Mouse (Mus musculus) ES-E14 (cell line): ENCODE data around the gene Hist2h2be. TPM values are rescaled to one million over a fixed set of nuclear protein-coding genes. Genes with fewer than 3 reads are reported as not detected.

ENCODE experiments used
- DNase-seq: peaks from one replicate; pipeline ENCODE4 v3.0.0-alpha.2; 2013; ENCODE audit warnings: low read depth, low spot score
- H3K27ac ChIP-seq: 2 replicates; pipeline ENCODE4 v1.5.1; 2012; ENCODE audit warnings: low read depth, mild to moderate bottlenecking, low read length, moderate library complexity, mixed read lengths; ENCODE audit not compliant: poor library complexity, insufficient read depth, severe bottlenecking
- H3K36me3 ChIP-seq: 2 replicates; pipeline ENCODE4 v1.6.1; 2012; ENCODE audit warnings: mild to moderate bottlenecking, low read length, moderate library complexity, mixed read lengths; ENCODE audit not compliant: control insufficient read depth, poor library complexity, insufficient read depth, severe bottlenecking
- H3K4me1 ChIP-seq, 2 experiments: fragments of 150-350 bp in 1 of 2; sonication (generic) in 1 of 2; 2 replicates each; pipeline ENCODE4 v1.6.1; 2012; ENCODE audit warnings: low read length in 2 of 2, mild to moderate bottlenecking in 1 of 2, mixed read lengths in 1 of 2; ENCODE audit not compliant: control insufficient read depth in 2 of 2, insufficient read depth in 2 of 2, poor library complexity in 1 of 2
- H3K4me3 ChIP-seq, 2 experiments: fragments of 150-350 bp in 1 of 2; sonication (generic) in 1 of 2; 2 replicates each; pipeline ENCODE4 v1.5.1; 2012; ENCODE audit warnings: low read length in 2 of 2, low read depth in 1 of 2, mild to moderate bottlenecking in 1 of 2, mixed read lengths in 1 of 2; ENCODE audit not compliant: insufficient read depth in 1 of 2, poor library complexity in 1 of 2, severe bottlenecking in 1 of 2
- H3K9ac ChIP-seq: 2 replicates; pipeline ENCODE4 v1.6.1; 2012; ENCODE audit warnings: low read depth, mild to moderate bottlenecking, low read length, mixed read lengths; ENCODE audit not compliant: poor library complexity, insufficient read depth, severe bottlenecking
- H3K9me3 ChIP-seq: fragments of 150-350 bp; sonication (generic); 2 replicates; pipeline ENCODE4 v1.6.1; 2012; ENCODE audit warnings: low read depth, mild to moderate bottlenecking, low read length; ENCODE audit not compliant: control insufficient read depth, insufficient read depth
- CHD2 ChIP-seq: IDR thresholded peaks from 2 replicates; pipeline ENCODE4 v1.6.1; 2014; ENCODE audit warnings: mild to moderate bottlenecking, low read depth, low read length, inconsistent platforms
- HCFC1 ChIP-seq: IDR thresholded peaks from 2 replicates; pipeline ENCODE4 v1.6.1; 2012; ENCODE audit warnings: low read length, inconsistent platforms, borderline replicate concordance; ENCODE audit not compliant: insufficient read depth
- MAFK ChIP-seq: IDR thresholded peaks from 2 replicates; pipeline ENCODE4 v1.6.1; 2014; ENCODE audit warnings: mild to moderate bottlenecking, low read depth, low read length, inconsistent platforms; ENCODE audit not compliant: insufficient read depth
- ZC3H11A ChIP-seq: IDR thresholded peaks from 2 replicates; pipeline ENCODE4 v1.6.1; 2012; ENCODE audit warnings: low read depth, mild to moderate bottlenecking, inconsistent platforms, low read length, borderline replicate concordance
- ZNF384 ChIP-seq: IDR thresholded peaks from 2 replicates; pipeline ENCODE4 v1.6.1; 2012; ENCODE audit warnings: low read depth, low read length, inconsistent platforms
- in situ Hi-C, 2 experiments: fragments of 600-800 bp; cut with MboI; formaldehyde crosslinking; loops; one replicate each; pipeline ENCODE4 v1.15.1; 2025; ENCODE audit warnings: low sequenced_read_pairs in 2 of 2, inconsistent platforms in 1 of 2; ENCODE audit not compliant: unreplicated experiment in 2 of 2
- total RNA-seq: library from RNA; depleted of rRNA; stranded (reverse); fragments of 300-350 nt; gene quantifications from 2 replicates; pipeline ENCODE4 v1.2.3, GENCODE M21; 2012

Gene Hist2h2be
- total RNA-seq, 1 experiment = 0.80 TPM

GRCm38 (mm10) chr3:96194966-96195365 is 26.0 kb upstream of the Hist2h2be start:
- no peak for DNase-seq
- H3K9ac ChIP-seq = no peak overlapping the region
- TF ChIP-seq HCFC1 (no peak), CHD2 (no peak)
- in situ Hi-C loops = no loop called here
- no peaks in the 10 kb centered on the region for H3K36me3 ChIP-seq
- H3K4me3 ChIP-seq = no peak overlapping the region
- no peaks in the 10 kb centered on the region for H3K9me3 ChIP-seq
- H3K27ac ChIP-seq = no peak overlapping the region
- H3K4me1 ChIP-seq = peaks cover 0 to 4% of the 10 kb centered on the region in 2 experiments; a peak in 1 of 4 replicates

GRCm38 (mm10) chr3:96195616-96196313 is 25.2 kb upstream of the Hist2h2be start:
- H3K27ac ChIP-seq = no peak overlapping the region
- in situ Hi-C loops = no loop called here
- peaks cover 0 to 4% of the 10 kb centered on the region in 2 experiments; a peak in 1 of 4 replicates for H3K4me1 ChIP-seq
- H3K9ac ChIP-seq = peak overlapping the region; percentile 93; the same call in 1 of the 2 replicates
- no peaks in the 10 kb centered on the region for H3K36me3 ChIP-seq
- TF ChIP-seq ZNF384 = no peak
- TF ChIP-seq ZC3H11A = no peak
- no peak for TF ChIP-seq CHD2
- TF ChIP-seq MAFK = no peak
- TF ChIP-seq HCFC1 = no peak
- peak overlapping the region; percentile 75 to 85; a peak in 1 of 4 replicates for H3K4me3 ChIP-seq
- no peaks in the 10 kb centered on the region for H3K9me3 ChIP-seq
- no peak for DNase-seq

- no peaks in the 10 kb centered on the region for H3K36me3 ChIP-seq
- peaks cover 0 to 4% of the 10 kb centered on the region in 2 experiments; a peak in 1 of 4 replicates for H3K4me1 ChIP-seq
- no peaks in the 10 kb centered on the region for H3K9me3 ChIP-seq
- H3K9ac ChIP-seq = peak overlapping the region; percentile 93
- peak overlapping the region; percentile 75 to 85 for H3K4me3 ChIP-seq
- in situ Hi-C loops = no loop called here
- TF ChIP-seq ZNF384 (no peak), ZC3H11A (no peak), CHD2 (no peak), MAFK (no peak), HCFC1 (no peak)
- DNase-seq = no peak
- peak overlapping the region; percentile 70 for H3K27ac ChIP-seq
Measured at GRCm38 (mm10) chr3:96196437-96197128, 24.3 kb upstream of the Hist2h2be start.

- Histone ChIP-seq H3K9ac (peak overlapping the region; percentile 93), H3K4me3 (peak overlapping the region; percentile 75 to 85), H3K4me1 (peaks cover 0 to 4% of the 10 kb centered on the region in 2 experiments; a peak in 1 of 4 replicates), H3K9me3 (no peaks in the 10 kb centered on the region), H3K36me3 (no peaks in the 10 kb centered on the region), H3K27ac (peak overlapping the region; percentile 70)
- TF ChIP-seq ZC3H11A = no peak
- TF ChIP-seq CHD2 = peak; percentile 92
- TF ChIP-seq HCFC1 = peak; percentile 91
- TF ChIP-seq ZNF384 = no peak
- peak; percentile 62; the same call in 1 of the 2 replicates for TF ChIP-seq MAFK
- in situ Hi-C loops = no loop called here
- DNase-seq = peak; percentile 72
Measured at GRCm38 (mm10) chr3:96197129-96197749, 23.7 kb upstream of the Hist2h2be start.
